Mouse (Mus musculus) heart, embryonic 11.5 days (tissue): ENCODE data around the gene Klf16. TPM values are rescaled to one million over a fixed set of nuclear protein-coding genes. Genes with fewer than 3 reads are reported as not detected.

Source experiments
- ATAC-seq: fragments of 200-750 bp; cut with Nextera tagmentation; replicated peaks from 2 replicates; pipeline ENCODE4 v1.8.0; 2017; ENCODE audit warnings: moderate library complexity; ENCODE audit not compliant: insufficient number of reproducible peaks, low FRiP score, low TSS enrichment
- H3K27ac ChIP-seq: fragments of 300-500 bp; sonication (generic); 2 replicates; pipeline ENCODE4 v1.5.1; 2014; ENCODE audit warnings: mild to moderate bottlenecking, low read depth, low read length
- H3K27me3 ChIP-seq: fragments of 300-500 bp; sonication (generic); 2 replicates; pipeline ENCODE4 v1.6.1; 2014; ENCODE audit warnings: mild to moderate bottlenecking, low read length, mixed read lengths; ENCODE audit not compliant: control insufficient read depth, insufficient read depth
- H3K36me3 ChIP-seq: fragments of 300-500 bp; sonication (generic); 2 replicates; pipeline ENCODE4 v1.6.1; 2014; ENCODE audit warnings: mild to moderate bottlenecking, low read length, moderate library complexity, mixed read lengths; ENCODE audit not compliant: control insufficient read depth, insufficient read depth
- H3K4me1 ChIP-seq: fragments of 300-500 bp; sonication (generic); 2 replicates; pipeline ENCODE4 v1.6.1; 2014; ENCODE audit warnings: low read length; ENCODE audit not compliant: control insufficient read depth, insufficient read depth
- H3K4me2 ChIP-seq: fragments of 300-500 bp; sonication (generic); 2 replicates; pipeline ENCODE4 v1.6.1; 2014; ENCODE audit warnings: mild to moderate bottlenecking, moderate library complexity
- H3K4me3 ChIP-seq: fragments of 300-500 bp; sonication (generic); 2 replicates; pipeline ENCODE4 v1.5.1; 2014; ENCODE audit warnings: low read depth, low read length
- H3K9ac ChIP-seq: fragments of 300-500 bp; sonication (generic); 2 replicates; pipeline ENCODE4 v1.6.1; 2014; ENCODE audit warnings: mild to moderate bottlenecking, low read depth, low read length, moderate library complexity
- H3K9me3 ChIP-seq: fragments of 300-500 bp; sonication (generic); replicated peaks from 2 replicates; pipeline ENCODE4 v1.6.1; 2016; ENCODE audit warnings: low read length; ENCODE audit not compliant: control insufficient read depth
- WGBS: fragments of 180-500 bp; shearing (Covaris S2); extraction: QIAGEN DNeasy Blood & Tissue Kit; methylation state at CpG from one replicate; pipeline ENCODE4 v1.1.7; 2014; ENCODE audit not compliant: insufficient replicate concordance; 5-methylcytosine and 5-hydroxymethylcytosine counted together
- polyA plus RNA-seq: library from polyadenylated mRNA; unstranded; fragments of >200 nt; fragmentation: Nextera tagmentation; extraction: Ambion mirVana; gene quantifications from 2 replicates; pipeline ENCODE4 v1.2.1, GENCODE M21; 2014

Gene Klf16
- polyA plus RNA-seq, 1 experiment from 2014 or later: 5.5 TPM

DNA sequence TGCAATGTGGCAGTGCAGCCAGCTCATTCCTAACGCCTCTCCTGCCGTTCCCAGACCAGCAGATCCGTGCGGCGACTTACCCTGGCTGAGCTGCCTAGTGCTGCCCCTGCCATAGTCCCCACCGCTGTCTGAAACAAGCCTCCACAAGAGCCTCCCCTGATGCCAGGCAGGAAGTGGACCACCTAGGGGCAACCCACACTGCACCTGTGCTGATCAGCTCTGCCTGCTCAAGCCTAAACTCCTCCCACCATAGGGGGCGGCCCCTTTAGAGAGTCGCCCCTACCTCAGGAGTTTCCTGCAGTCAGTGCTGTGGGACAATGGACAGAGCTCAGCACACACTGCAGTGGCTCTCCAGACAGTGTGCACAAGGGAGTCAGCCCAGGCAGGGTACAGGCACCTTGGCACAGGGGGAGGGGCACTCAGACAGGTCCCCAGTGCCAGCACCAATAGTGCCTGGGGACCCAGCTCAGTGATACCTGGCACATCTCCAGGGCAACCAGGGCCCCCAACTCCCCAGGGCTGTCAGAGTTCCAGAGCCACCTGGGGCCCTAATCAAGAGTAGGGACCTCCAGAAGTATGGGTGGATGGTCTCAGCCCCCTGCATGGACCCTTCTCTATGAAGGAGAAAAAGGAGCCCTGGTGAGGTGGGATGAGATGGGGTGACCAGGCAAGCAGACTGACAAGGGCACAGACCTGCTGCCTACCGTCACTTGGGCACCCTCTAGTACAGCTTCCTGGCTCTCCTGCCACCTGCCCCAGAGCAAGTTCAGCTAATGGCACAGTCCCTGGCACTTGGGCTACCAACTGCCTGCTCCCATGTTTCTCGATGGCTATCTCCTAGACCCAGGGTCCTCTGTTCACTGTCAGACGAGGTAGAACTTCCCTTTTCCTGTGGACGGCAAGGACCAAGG lies 7.8 kb upstream of the Klf16 start:
- H3K27ac ChIP-seq: 0 out of 2 replicates have a peak overlapping the region, but pooled peaks have one; percentile 6
- 0 out of 2 replicates have a peak, but pooled peaks have one; percentile 16 for ATAC-seq
- peak overlapping the region; percentile 5; the same call in 1 of the 2 replicates for H3K4me3 ChIP-seq
- peaks cover 21% of the 10 kb centered on the region for H3K4me1 ChIP-seq
- no peak overlapping the region for H3K4me2 ChIP-seq
- 0 out of 2 replicates have a peak overlapping the region, but pooled peaks have one; percentile 16 for H3K9ac ChIP-seq
- no peaks in the 10 kb centered on the region for H3K27me3 ChIP-seq
- 76% methylated on average over 12 of the region's 12 CpGs for WGBS
- H3K9me3 ChIP-seq: no peaks in the 10 kb centered on the region
- H3K36me3 ChIP-seq: peaks cover 4% of the 10 kb centered on the region

DNA sequence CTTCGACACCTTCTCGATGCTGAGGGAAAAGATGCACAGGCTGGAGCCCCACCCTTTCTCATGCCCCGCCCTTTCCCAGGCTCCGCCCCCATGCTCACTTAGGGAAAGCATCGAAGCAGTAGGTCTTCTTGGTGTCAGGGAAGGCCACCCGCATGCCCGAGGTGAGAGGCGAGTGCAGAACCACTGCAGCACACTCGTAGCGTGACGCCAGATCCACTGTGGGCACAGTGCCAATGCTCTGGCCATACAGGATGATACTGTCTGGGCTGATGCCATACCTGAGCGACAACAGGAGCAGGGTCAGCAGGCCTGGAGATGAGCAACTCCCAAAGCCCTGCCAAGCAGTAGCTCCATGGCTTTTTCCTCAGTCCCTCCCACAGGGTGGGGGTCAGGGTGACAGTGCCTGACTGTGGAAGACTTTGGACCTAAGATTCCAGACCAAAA lies 6.9 kb upstream of the Klf16 start:
- Histone ChIP-seq H3K27ac (no peak overlapping the region), H3K4me1 (peaks cover 16% of the 10 kb centered on the region)
- WGBS: 52% methylated on average over 12 of the region's 12 CpGs

DNA sequence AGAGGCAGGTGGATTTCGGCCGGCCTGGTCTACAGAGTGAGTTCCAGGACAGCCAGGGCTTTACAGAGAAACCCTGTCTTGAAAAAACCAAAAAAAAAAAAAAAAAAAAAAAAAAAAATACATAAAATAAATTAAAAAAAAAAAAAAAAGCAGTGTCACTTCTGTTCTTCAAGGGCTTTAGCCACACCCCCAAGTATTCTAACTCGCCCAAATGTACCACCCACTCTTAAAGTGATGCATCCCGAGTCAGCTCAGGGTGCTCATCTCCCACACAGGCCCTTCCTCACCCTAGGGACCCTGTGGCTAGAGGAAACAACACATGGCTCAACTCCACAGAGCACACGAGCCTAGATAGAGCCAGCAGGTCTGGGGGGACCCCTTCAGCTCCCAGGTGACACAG lies 5.9 kb upstream of the Klf16 start:
- ATAC-seq: no peak
- H3K27ac ChIP-seq: no peak overlapping the region
- peaks cover 9% of the 10 kb centered on the region for H3K4me1 ChIP-seq
- WGBS: 81% methylated on average over 5 of the region's 5 CpGs
- no peak overlapping the region for H3K9ac ChIP-seq
- H3K27me3 ChIP-seq: no peaks in the 10 kb centered on the region
- H3K9me3 ChIP-seq: no peaks in the 10 kb centered on the region
- H3K36me3 ChIP-seq: peaks cover 4% of the 10 kb centered on the region
- H3K4me3 ChIP-seq: no peak overlapping the region
- no peak overlapping the region for H3K4me2 ChIP-seq

More for the DNA sequence above, 6.9 kb upstream of the Klf16 start:
- ATAC-seq: no peak
- no peaks in the 10 kb centered on the region for H3K27me3 ChIP-seq
- H3K4me2 ChIP-seq: no peak overlapping the region
- no peak overlapping the region for H3K9ac ChIP-seq
- H3K4me3 ChIP-seq: no peak overlapping the region
- H3K9me3 ChIP-seq: no peaks in the 10 kb centered on the region
- H3K36me3 ChIP-seq: peaks cover 4% of the 10 kb centered on the region

DNA sequence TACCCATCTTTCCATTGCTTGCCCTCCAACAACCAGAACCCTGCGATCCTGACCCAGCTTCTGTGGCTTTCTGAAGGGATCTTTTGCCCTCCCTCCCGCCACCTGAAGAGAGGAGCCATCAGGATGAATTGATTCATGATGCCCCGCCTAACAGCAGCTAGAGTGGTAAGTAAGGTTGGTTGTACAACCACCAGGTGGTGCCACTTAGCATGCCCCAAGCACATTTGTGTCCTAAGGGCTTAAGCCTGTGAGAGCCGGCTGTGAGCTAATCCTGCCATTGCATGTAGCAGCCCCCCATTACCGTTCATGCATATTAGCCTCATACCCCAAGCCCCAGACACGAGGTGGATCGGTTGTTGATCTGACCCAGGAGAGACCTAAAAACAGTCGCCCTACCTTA lies 1.8 kb upstream of the Klf16 start:
- Histone ChIP-seq H3K9me3 (no peaks in the 10 kb centered on the region), H3K27ac (peak overlapping the region; percentile 95), H3K27me3 (no peaks in the 10 kb centered on the region), H3K4me2 (peak overlapping the region; percentile 98), H3K36me3 (peaks cover 4% of the 10 kb centered on the region), H3K4me3 (peak overlapping the region; percentile 78; the same call in 1 of the 2 replicates), H3K4me1 (peaks cover 20% of the 10 kb centered on the region), H3K9ac (peak overlapping the region; percentile 29; the same call in 1 of the 2 replicates)
- WGBS: 9% methylated on average over 8 of the region's 8 CpGs
- no peak for ATAC-seq

DNA sequence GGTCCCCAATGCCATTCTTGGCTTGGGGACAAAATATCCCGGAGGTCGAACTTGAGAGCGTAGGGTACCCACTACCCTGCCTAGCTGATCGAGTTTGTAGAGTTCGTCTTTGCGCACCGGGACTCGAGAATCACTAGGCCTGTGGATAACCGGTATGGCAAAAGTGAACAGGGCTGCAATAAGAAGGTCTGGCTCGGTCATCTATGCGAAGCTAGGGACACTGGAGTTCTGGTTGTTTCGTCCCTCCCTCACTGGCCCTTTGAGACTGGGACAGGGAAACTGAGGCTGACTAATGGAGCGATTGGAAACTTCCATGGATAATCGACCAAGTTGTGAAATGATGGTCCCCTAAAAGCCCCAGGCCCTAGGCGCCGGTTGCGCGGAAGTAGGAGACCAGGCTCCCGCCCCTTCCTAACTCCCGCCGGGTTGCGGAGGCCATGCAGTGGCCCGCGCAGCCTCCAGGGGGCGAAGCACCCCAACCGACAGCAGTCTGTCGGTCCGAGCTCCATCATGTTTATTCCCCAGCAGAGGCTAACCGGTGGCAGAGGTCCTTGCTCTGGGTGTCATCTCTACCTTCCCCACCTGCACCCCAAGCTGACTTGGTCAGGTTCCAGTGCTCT lies 1.1 kb upstream of the Klf16 start:
- Histone ChIP-seq H3K4me2 (peak overlapping the region; percentile 98), H3K9me3 (no peaks in the 10 kb centered on the region), H3K4me1 (peaks cover 27% of the 10 kb centered on the region), H3K27ac (peak overlapping the region; percentile 95), H3K9ac (peak overlapping the region; percentile 79), H3K36me3 (no peaks in the 10 kb centered on the region), H3K27me3 (no peaks in the 10 kb centered on the region), H3K4me3 (peak overlapping the region; percentile 78)
- ATAC-seq: peak; percentile 49
- WGBS: 0% methylated on average over 29 of the region's 29 CpGs

DNA sequence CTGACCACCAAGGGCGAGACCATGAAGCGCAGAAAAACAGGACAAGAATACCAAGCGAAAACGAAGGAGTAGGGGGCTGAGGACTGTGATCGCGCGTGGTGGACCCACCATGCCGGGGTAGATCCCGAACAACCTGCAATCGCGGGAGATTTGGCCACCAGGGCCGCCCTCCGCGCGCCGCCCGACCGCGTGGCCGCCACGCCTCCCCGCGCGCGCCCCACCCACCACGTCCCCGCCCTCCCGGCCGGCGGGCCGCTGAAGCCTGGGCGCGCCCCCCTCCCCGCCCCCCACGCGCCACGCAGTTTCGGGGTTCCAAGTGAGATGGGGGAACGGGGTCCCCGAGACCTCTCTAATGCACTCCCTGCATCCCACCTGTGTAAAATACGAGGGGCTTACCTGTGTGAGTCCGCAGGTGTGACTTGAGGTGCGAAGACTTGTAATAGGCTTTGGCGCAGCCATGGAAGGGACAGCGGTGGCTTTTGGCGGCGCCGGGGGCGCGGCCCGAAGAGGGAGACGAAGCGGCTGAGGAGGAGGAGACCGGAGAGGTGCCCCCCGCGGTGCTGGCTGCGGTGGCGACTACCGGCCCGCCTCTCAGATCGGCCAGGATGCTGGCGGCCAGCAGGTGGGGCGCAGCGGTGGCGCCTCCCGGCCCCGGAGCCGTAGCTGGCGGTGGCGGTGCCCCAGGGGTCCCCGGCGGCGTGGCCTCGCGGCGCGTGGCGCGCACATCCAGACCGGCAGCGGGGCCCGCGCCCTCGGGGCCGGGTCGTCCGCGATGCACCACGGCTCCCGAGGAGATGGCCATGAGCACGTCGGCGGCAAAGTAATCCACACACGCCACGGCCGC lies 548 bp downstream of the Klf16 start:
- WGBS: under 1% methylated on average over 76 of the region's 96 CpGs
- Histone ChIP-seq H3K27ac (peak overlapping the region; percentile 85), H3K9me3 (no peaks in the 10 kb centered on the region), H3K4me2 (peak overlapping the region; percentile 98), H3K36me3 (no peaks in the 10 kb centered on the region), H3K4me1 (peaks cover 36% of the 10 kb centered on the region), H3K27me3 (no peaks in the 10 kb centered on the region), H3K4me3 (peak overlapping the region; percentile 78), H3K9ac (peak overlapping the region; percentile 79)
- no peak for ATAC-seq

DNA sequence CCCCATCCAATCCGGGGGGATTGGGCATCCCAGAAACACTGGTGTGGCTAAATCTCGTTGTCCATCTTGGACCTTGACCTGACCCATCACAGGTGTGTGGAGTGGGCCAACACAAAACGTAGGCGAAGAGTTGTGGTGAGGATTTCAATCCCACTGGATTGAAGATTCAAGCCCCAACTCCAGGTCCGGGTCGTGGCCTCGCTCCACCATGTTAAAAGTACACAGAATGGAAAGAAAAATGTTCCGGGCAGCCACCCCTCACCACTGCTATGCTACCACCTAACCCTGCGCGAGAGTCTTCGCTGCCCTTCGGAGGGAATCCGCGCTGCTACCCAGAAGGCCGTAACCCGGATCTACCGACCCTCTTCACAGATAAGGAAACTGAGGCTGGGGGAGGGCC lies 1.2 kb downstream of the Klf16 start:
- no peaks in the 10 kb centered on the region for H3K36me3 ChIP-seq
- no peak overlapping the region for H3K27ac ChIP-seq
- peak overlapping the region; percentile 78 for H3K4me3 ChIP-seq
- H3K9ac ChIP-seq: peak overlapping the region; percentile 79
- no peaks in the 10 kb centered on the region for H3K27me3 ChIP-seq
- H3K4me2 ChIP-seq: peak overlapping the region; percentile 98
- ATAC-seq: no peak
- WGBS: 10% methylated on average over 17 of the region's 17 CpGs
- no peaks in the 10 kb centered on the region for H3K9me3 ChIP-seq
- H3K4me1 ChIP-seq: peaks cover 43% of the 10 kb centered on the region

DNA sequence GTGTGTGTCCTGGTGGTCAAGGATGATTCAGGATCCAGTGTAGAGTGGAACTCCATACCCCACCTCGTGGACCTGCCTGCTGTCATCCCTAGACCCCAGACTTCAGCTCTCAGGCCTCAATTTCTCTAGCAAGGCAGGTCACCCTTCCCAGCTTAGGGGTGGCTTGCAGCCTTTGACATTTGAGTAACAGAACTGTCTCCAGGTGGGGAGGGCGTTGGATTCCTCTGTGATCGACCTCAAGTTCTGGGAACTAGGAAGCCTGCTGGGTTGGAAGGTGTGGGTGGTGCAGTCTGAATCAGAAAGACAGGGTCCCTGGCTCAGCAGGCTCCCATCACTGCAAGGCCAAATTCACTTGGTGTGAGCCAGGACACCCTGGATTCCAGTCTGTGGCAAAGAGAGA lies 2.2 kb downstream of the Klf16 start:
- Histone ChIP-seq H3K4me1 (peaks cover 53% of the 10 kb centered on the region), H3K36me3 (no peaks in the 10 kb centered on the region), H3K9me3 (no peaks in the 10 kb centered on the region), H3K4me2 (peak overlapping the region; percentile 98), H3K27ac (no peak overlapping the region), H3K27me3 (no peaks in the 10 kb centered on the region), H3K9ac (no peak overlapping the region), H3K4me3 (no peak overlapping the region)
- no peak for ATAC-seq
- 75% methylated on average over 3 of the region's 3 CpGs for WGBS
